Mouse (Mus musculus): ENCODE data around the gene Fam209. TPM values are rescaled to one million over a fixed set of nuclear protein-coding genes. Genes with fewer than 3 reads are reported as not detected.

Fam209 gene
- 0.13 TPM in 1 of 2 replicates, not detected in the other for polyA plus RNA-seq (2012; rRNA removed)

DNA sequence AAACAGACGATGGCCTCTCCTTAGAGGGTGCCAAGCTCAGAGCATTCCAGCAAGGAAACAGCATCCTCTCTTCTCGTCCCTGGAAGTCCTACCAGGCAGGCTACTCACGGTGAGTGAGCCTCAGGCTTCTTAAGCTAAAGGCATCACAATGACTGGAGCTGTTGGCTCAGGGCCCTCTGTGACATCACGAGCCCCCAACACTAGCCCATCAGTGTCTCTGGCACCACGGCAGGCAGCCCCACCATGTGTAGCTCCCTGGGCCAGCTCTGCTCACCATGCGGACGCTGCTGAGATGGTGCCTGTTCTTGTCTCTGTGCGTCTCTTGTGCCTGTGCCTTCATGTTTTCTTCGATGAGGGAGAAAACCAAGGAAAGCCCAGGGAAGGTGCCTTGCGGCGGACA is at the start of gene Fam209:
Fam209 (plus strand) TSS at position 203 of the 400 bp plus-strand sequence.

DNA sequence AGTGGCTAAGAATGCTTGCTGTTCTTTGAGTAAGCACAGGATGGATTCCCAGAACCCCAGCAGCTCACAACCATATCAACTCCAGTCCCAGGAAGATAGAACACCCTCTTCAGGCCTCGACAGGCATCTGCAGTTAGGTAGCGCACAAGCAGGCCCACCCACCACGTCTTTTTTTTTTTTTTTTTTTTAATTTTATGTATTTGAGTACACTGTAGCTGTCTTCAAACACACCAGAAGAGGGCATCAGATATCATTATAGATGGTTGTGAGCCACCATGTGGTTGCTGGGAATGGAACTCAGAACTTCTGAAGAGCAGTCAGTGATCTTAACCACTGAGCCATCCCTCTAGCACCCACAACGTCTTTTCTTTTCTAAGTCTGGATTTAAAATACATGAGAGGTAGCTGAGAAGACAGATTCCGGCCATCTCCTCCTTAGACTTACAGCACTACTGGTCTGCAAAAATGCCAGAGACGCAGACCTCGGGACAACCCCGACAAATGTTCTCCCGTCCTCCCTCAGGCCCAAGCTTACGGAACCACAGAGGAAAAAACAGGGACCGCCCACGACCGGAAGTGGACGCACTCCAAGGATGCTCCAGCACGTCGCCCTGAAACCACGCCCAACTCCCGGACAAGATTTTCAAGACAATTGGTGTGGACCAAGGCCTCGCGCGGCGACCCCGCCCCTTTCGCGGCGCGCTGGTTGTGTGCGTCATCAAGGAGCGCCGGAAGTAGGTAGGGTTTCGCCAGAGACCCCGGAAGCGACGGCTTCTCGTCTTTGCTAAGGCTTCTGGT is 32.3 kb upstream of the Fam209 start, which contains the start of gene Rtf2:
Rtf2 (plus strand) TSS at position 714 of the 797 bp plus-strand sequence.

DNA sequence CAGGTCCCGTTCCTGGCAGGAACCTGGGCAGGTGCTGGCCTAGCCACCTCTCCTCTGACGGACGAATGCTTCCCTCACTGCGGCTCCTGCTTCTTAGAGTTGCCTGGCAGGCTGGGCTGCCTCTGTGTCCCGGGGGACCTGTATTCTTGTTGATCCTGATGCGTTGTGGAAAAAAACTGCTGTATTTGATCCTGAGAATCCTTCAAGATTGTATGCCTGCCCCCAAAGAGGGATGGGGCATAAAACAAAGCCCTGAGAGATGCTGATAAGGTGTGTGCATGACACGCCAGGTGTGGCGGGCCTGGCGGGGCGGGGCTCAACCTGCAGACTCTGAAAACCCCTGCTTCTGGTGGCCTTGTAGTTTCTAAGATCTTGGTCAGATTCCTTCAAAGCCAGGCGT is 13.8 kb upstream of the Fam209 start, which contains the start of gene Gcnt7:
Gcnt7 (minus strand) TSS at position 101 of the 400 bp plus-strand sequence.

Other genes with a start within 250 kb of the Fam209 start
- gene Mc3r, start 224.0 kb upstream of the Fam209 start, polyA plus RNA-seq (2012; rRNA removed), result not detected in 2 replicates
- 64.8 and 65.4 TPM in 2 replicates for gene Fam210b, start 127.0 kb upstream of the Fam209 start, polyA plus RNA-seq (2012; rRNA removed)
- gene Aurka, start 102.0 kb upstream of the Fam209 start, polyA plus RNA-seq (2012; rRNA removed), result 31.6 and 33.3 TPM in 2 replicates
- 21.2 and 21.4 TPM in 2 replicates for gene Cstf1, start 101.8 kb upstream of the Fam209 start, polyA plus RNA-seq (2012; rRNA removed)
- gene Cass4, start 78.7 kb upstream of the Fam209 start, polyA plus RNA-seq (2012; rRNA removed), result 0.48 and 0.49 TPM in 2 replicates
- 29.0 and 31.1 TPM in 2 replicates for gene Rtf2, start 32.0 kb upstream of the Fam209 start, polyA plus RNA-seq (2012; rRNA removed)
- gene Gcnt7, start 13.9 kb upstream of the Fam209 start, polyA plus RNA-seq (2012; rRNA removed), result not detected in 2 replicates
- gene Tfap2c, start 77.1 kb downstream of the Fam209 start, polyA plus RNA-seq (2012; rRNA removed), result not detected in 2 replicates

Data from liver, embryonic 18 days (tissue).